Mouse (Mus musculus) liver, embryonic 14.5 days (tissue): ENCODE results near the gene Efna1. TPM values are rescaled to one million over a fixed set of nuclear protein-coding genes. Genes with fewer than 3 reads are reported as not detected.

Experiments
- ATAC-seq: fragments of 200-750 bp; cut with Nextera tagmentation; 2 replicates; pipeline ENCODE4 v1.8.0; 2017; ENCODE audit warnings: moderate number of reproducible peaks, mild to moderate bottlenecking, moderate library complexity; ENCODE audit not compliant: insufficient read depth
- DNase-seq, 3 experiments: peaks; one replicate each; pipeline ENCODE4 v3.0.0-alpha.2; 2012 to 2013; ENCODE audit warnings: low read depth in 3 of 3, low spot score in 3 of 3
- H3K27ac ChIP-seq: fragments of 300-500 bp; sonication (generic); 2 replicates; pipeline ENCODE4 v1.5.1; 2014; ENCODE audit warnings: moderate library complexity, mild to moderate bottlenecking, control low read depth, inconsistent platforms
- H3K27me3 ChIP-seq: fragments of 300-500 bp; sonication (generic); 2 replicates; pipeline ENCODE4 v1.6.1; 2014; ENCODE audit warnings: mild to moderate bottlenecking, low read length, moderate library complexity; ENCODE audit not compliant: control insufficient read depth, insufficient read depth
- H3K36me3 ChIP-seq: fragments of 300-500 bp; sonication (generic); replicated peaks from 2 replicates; pipeline ENCODE4 v1.6.1; 2014; ENCODE audit warnings: low read depth; ENCODE audit not compliant: control insufficient read depth, insufficient read depth
- H3K4me1 ChIP-seq, 2 experiments: fragments of 200-500 bp in 1 of 2; fragments of 300-500 bp in 1 of 2; sonication (generic) in 1 of 2; replicated peaks; 2 replicates each; pipeline ENCODE4 v1.6.1; 2012 to 2014; ENCODE audit warnings: antibody characterized with exemption in 1 of 2, inconsistent platforms in 1 of 2, low read length in 1 of 2; ENCODE audit not compliant: control insufficient read depth in 2 of 2, insufficient read depth in 2 of 2
- H3K4me2 ChIP-seq: fragments of 300-500 bp; sonication (generic); 2 replicates; pipeline ENCODE4 v1.6.1; 2014; ENCODE audit warnings: low read depth, mild to moderate bottlenecking, control low read depth, moderate library complexity
- H3K4me3 ChIP-seq, 2 experiments: fragments of 200-500 bp in 1 of 2; fragments of 300-500 bp in 1 of 2; sonication (generic) in 1 of 2; 2 replicates each; pipeline ENCODE4 v1.5.1; 2012 to 2014; ENCODE audit warnings: low read depth in 2 of 2, low read length in 2 of 2, mild to moderate bottlenecking in 2 of 2, control low read depth in 1 of 2, inconsistent platforms in 1 of 2, moderate library complexity in 1 of 2; ENCODE audit not compliant: insufficient read depth in 1 of 2
- H3K9ac ChIP-seq: fragments of 300-500 bp; sonication (generic); replicated peaks from 2 replicates; pipeline ENCODE4 v1.6.1; 2014; ENCODE audit warnings: mild to moderate bottlenecking, control low read depth, moderate library complexity
- H3K9me3 ChIP-seq: fragments of 300-500 bp; sonication (generic); 2 replicates; pipeline ENCODE4 v1.6.1; 2016; ENCODE audit warnings: low read length, mixed read lengths; ENCODE audit not compliant: control insufficient read depth
- CTCF ChIP-seq: IDR thresholded peaks from 2 replicates; pipeline ENCODE4 v1.5.1; 2016; ENCODE audit warnings: antibody characterized with exemption, low read depth, control low read depth
- EP300 ChIP-seq: IDR thresholded peaks from 2 replicates; pipeline ENCODE4 v1.6.1; 2016; ENCODE audit warnings: antibody characterized with exemption, low read depth
- WGBS: fragments of 180-500 bp; shearing (Covaris S2); extraction: QIAGEN DNeasy Blood & Tissue Kit; methylation state at CpG from one replicate; pipeline ENCODE4 v1.1.7; 2014; ENCODE audit not compliant: insufficient replicate concordance; 5-methylcytosine and 5-hydroxymethylcytosine counted together
- microRNA counts: library from miRNA; unstranded; fragments of <30 nt; microRNA quantifications from one replicate; lab custom pipeline; 2016
- microRNA-seq: library from miRNA; unstranded; fragments of <30 nt; microRNA quantifications from one replicate; pipeline ENCODE4, GENCODE M21; 2016
- polyA plus RNA-seq, 2 experiments: library from polyadenylated mRNA; depleted of rRNA in 1 of 2; stranded (reverse) in 1 of 2; unstranded in 1 of 2; fragments of >200 nt; fragmentation: Nextera tagmentation in 1 of 2; extraction: Ambion mirVana in 1 of 2; gene quantifications; 2 replicates each; pipeline versions ENCODE4 v1.2.1 to v1.2.3; 2012 to 2014

Gene Efna1
- polyA plus RNA-seq, 2 experiments, result 2.9 to 3.7 TPM

- ATAC-seq (no peak), DNase-seq (no peak)
- H3K4me3 ChIP-seq, result no peak overlapping the region
- H3K4me2 ChIP-seq, result no peak overlapping the region
- no peaks in the 10 kb centered on the region for H3K36me3 ChIP-seq
- no peak overlapping the region for H3K9ac ChIP-seq
- no peak for TF ChIP-seq EP300
- TF ChIP-seq CTCF, result no peak
- peaks cover 38% of the 10 kb centered on the region for H3K27me3 ChIP-seq
- no peak overlapping the region for H3K27ac ChIP-seq
- peaks cover 0 to 5% of the 10 kb centered on the region in 2 experiments; a peak in 1 of 4 replicates for H3K4me1 ChIP-seq
- no peaks in the 10 kb centered on the region for H3K9me3 ChIP-seq
- WGBS, result 27% methylated on average over 4 of the region's 4 CpGs
Observed at GRCm38 (mm10) chr3:89225918-89226317, 55.0 kb downstream of the Efna1 start.

GRCm38 (mm10) chr3:89225321-89225815 lies 55.6 kb downstream of the Efna1 start:
- Histone ChIP-seq H3K9me3 (no peaks in the 10 kb centered on the region), H3K27me3 (peaks cover 36% of the 10 kb centered on the region), H3K4me3 (no peak overlapping the region), H3K9ac (no peak overlapping the region), H3K27ac (no peak overlapping the region), H3K4me1 (peaks cover 0 to 5% of the 10 kb centered on the region in 2 experiments; a peak in 1 of 4 replicates), H3K36me3 (no peaks in the 10 kb centered on the region), H3K4me2 (no peak overlapping the region)
- no peak for ATAC-seq
- TF ChIP-seq EP300 (no peak), CTCF (no peak)
- WGBS, result 57% methylated on average over 12 of the region's 12 CpGs
- DNase-seq, result no peak

- H3K27me3 ChIP-seq, result peaks cover 36% of the 10 kb centered on the region
- 65% methylated on average over 11 of the region's 11 CpGs for WGBS
Observed at GRCm38 (mm10) chr3:89224796-89225195, 56.1 kb downstream of the Efna1 start.

More at GRCm38 (mm10) chr3:89224796-89225195, 56.1 kb downstream of the Efna1 start:
- no peak for TF ChIP-seq EP300
- no peak for TF ChIP-seq CTCF
- Histone ChIP-seq H3K4me2 (no peak overlapping the region), H3K27ac (no peak overlapping the region), H3K4me1 (peaks cover 0 to 5% of the 10 kb centered on the region in 2 experiments; a peak in 1 of 4 replicates), H3K4me3 (no peak overlapping the region), H3K9me3 (no peaks in the 10 kb centered on the region), H3K9ac (no peak overlapping the region), H3K36me3 (no peaks in the 10 kb centered on the region)
- DNase-seq (no peak), ATAC-seq (no peak)

MicroRNAs within 50 kb of the gene (microRNA counts, 519-probe panel; counts per million panel counts)
- microRNA mmu-miR-92b (lab: Ali Mortazavi, UCI), result 69.9 counts per million

Small RNA genes lying within 50 kb of the gene (microRNA-seq; reads per million reads assigned to microRNA genes)
- gene Mir92b, result 14.4 reads per million, percentile 25 among the genes with 10 or more reads in this experiment

Other genes starting within 250 kb of the Efna1 start
- 4.1 and 5.2 TPM in 2 replicates for gene Rusc1, start 187.8 kb downstream of the Efna1 start, polyA plus RNA-seq (2012; rRNA removed)
- 2.6 and 3.2 TPM in 2 replicates for gene Rusc1, start 187.8 kb downstream of the Efna1 start, polyA plus RNA-seq (2014; fragmentation: Nextera tagmentation; extraction: Ambion mirVana)
- gene Gm43738, start 180.0 kb downstream of the Efna1 start, polyA plus RNA-seq (2012; rRNA removed), result 0.02 TPM in 1 of 2 replicates, not detected in the other
- 0.04 TPM in 1 of 2 replicates, not detected in the other for gene Gm43738, start 180.0 kb downstream of the Efna1 start, polyA plus RNA-seq (2014; fragmentation: Nextera tagmentation; extraction: Ambion mirVana)
- gene Fdps, start 179.2 kb downstream of the Efna1 start, polyA plus RNA-seq (2012; rRNA removed), result 126 and 131 TPM in 2 replicates
- 238 and 251 TPM in 2 replicates for gene Fdps, start 179.2 kb downstream of the Efna1 start, polyA plus RNA-seq (2014; fragmentation: Nextera tagmentation; extraction: Ambion mirVana)
- 132 and 143 TPM in 2 replicates for gene Pklr, start 145.0 kb downstream of the Efna1 start, polyA plus RNA-seq (2012; rRNA removed)
- gene Pklr, start 145.0 kb downstream of the Efna1 start, polyA plus RNA-seq (2014; fragmentation: Nextera tagmentation; extraction: Ambion mirVana), result 79.8 and 97.5 TPM in 2 replicates
- gene Hcn3, start 120.9 kb downstream of the Efna1 start, polyA plus RNA-seq (2012; rRNA removed), result 0.23 and 0.31 TPM in 2 replicates
- gene Hcn3, start 120.9 kb downstream of the Efna1 start, polyA plus RNA-seq (2014; fragmentation: Nextera tagmentation; extraction: Ambion mirVana), result 0.55 and 0.56 TPM in 2 replicates
- 26.1 and 28.8 TPM in 2 replicates for gene Clk2, start 116.3 kb downstream of the Efna1 start, polyA plus RNA-seq (2012; rRNA removed)
- 6.7 and 7.2 TPM in 2 replicates for gene Clk2, start 116.3 kb downstream of the Efna1 start, polyA plus RNA-seq (2014; fragmentation: Nextera tagmentation; extraction: Ambion mirVana)
- gene Scamp3, start 103.7 kb downstream of the Efna1 start, polyA plus RNA-seq (2012; rRNA removed), result 35.3 and 46.3 TPM in 2 replicates
- gene Scamp3, start 103.7 kb downstream of the Efna1 start, polyA plus RNA-seq (2014; fragmentation: Nextera tagmentation; extraction: Ambion mirVana), result 41.0 and 44.2 TPM in 2 replicates
- gene Fam189b, start 98.0 kb downstream of the Efna1 start, polyA plus RNA-seq (2012; rRNA removed), result 3.6 and 3.9 TPM in 2 replicates
- 1.7 and 2.6 TPM in 2 replicates for gene Fam189b, start 98.0 kb downstream of the Efna1 start, polyA plus RNA-seq (2014; fragmentation: Nextera tagmentation; extraction: Ambion mirVana)
- 16.5 and 19.9 TPM in 2 replicates for gene Gba, start 78.2 kb downstream of the Efna1 start, polyA plus RNA-seq (2012; rRNA removed)
- 20.7 and 21.2 TPM in 2 replicates for gene Gba, start 78.2 kb downstream of the Efna1 start, polyA plus RNA-seq (2014; fragmentation: Nextera tagmentation; extraction: Ambion mirVana)
- 0.96 and 1.7 TPM in 2 replicates for gene Thbs3, start 66.0 kb downstream of the Efna1 start, polyA plus RNA-seq (2012; rRNA removed)
- 0.44 and 0.79 TPM in 2 replicates for gene Thbs3, start 66.0 kb downstream of the Efna1 start, polyA plus RNA-seq (2014; fragmentation: Nextera tagmentation; extraction: Ambion mirVana)
- gene Mtx1, start 54.1 kb downstream of the Efna1 start, polyA plus RNA-seq (2012; rRNA removed), result 71.7 and 83.2 TPM in 2 replicates
- gene Mtx1, start 54.1 kb downstream of the Efna1 start, polyA plus RNA-seq (2014; fragmentation: Nextera tagmentation; extraction: Ambion mirVana), result 101 TPM in 2 replicates
- gene Muc1, start 52.1 kb downstream of the Efna1 start, polyA plus RNA-seq (2012; rRNA removed), result 0.02 and 0.18 TPM in 2 replicates
- 0.08 and 0.11 TPM in 2 replicates for gene Muc1, start 52.1 kb downstream of the Efna1 start, polyA plus RNA-seq (2014; fragmentation: Nextera tagmentation; extraction: Ambion mirVana)
- 26.3 and 26.4 TPM in 2 replicates for gene Krtcap2, start 35.2 kb downstream of the Efna1 start, polyA plus RNA-seq (2012; rRNA removed)
- gene Krtcap2, start 35.2 kb downstream of the Efna1 start, polyA plus RNA-seq (2014; fragmentation: Nextera tagmentation; extraction: Ambion mirVana), result 117 and 138 TPM in 2 replicates
- gene Trim46, start 34.8 kb downstream of the Efna1 start, polyA plus RNA-seq (2012; rRNA removed), result 0.29 and 0.41 TPM in 2 replicates
- 0.05 TPM in 1 of 2 replicates, not detected in the other for gene Trim46, start 34.8 kb downstream of the Efna1 start, polyA plus RNA-seq (2014; fragmentation: Nextera tagmentation; extraction: Ambion mirVana)
- gene Dpm3, start 21.8 kb downstream of the Efna1 start, polyA plus RNA-seq (2012; rRNA removed), result 89.7 and 115 TPM in 2 replicates
- gene Dpm3, start 21.8 kb downstream of the Efna1 start, polyA plus RNA-seq (2014; fragmentation: Nextera tagmentation; extraction: Ambion mirVana), result 64.3 and 65.8 TPM in 2 replicates
- 16.5 and 21.8 TPM in 2 replicates for gene Slc50a1, start 10.6 kb downstream of the Efna1 start, polyA plus RNA-seq (2012; rRNA removed)
- 17.3 and 18.7 TPM in 2 replicates for gene Slc50a1, start 10.6 kb downstream of the Efna1 start, polyA plus RNA-seq (2014; fragmentation: Nextera tagmentation; extraction: Ambion mirVana)
- 0.06 and 0.13 TPM in 2 replicates for gene Efna3, start 41.8 kb upstream of the Efna1 start, polyA plus RNA-seq (2012; rRNA removed)
- 0.05 and 0.08 TPM in 2 replicates for gene Efna3, start 41.8 kb upstream of the Efna1 start, polyA plus RNA-seq (2014; fragmentation: Nextera tagmentation; extraction: Ambion mirVana)
- 0.81 and 0.92 TPM in 2 replicates for gene Efna4, start 56.9 kb upstream of the Efna1 start, polyA plus RNA-seq (2012; rRNA removed)
- 0.62 and 0.78 TPM in 2 replicates for gene Efna4, start 56.9 kb upstream of the Efna1 start, polyA plus RNA-seq (2014; fragmentation: Nextera tagmentation; extraction: Ambion mirVana)
- gene Adam15, start 68.9 kb upstream of the Efna1 start, polyA plus RNA-seq (2012; rRNA removed), result 6.2 TPM in 2 replicates
- 4.0 and 4.9 TPM in 2 replicates for gene Adam15, start 68.9 kb upstream of the Efna1 start, polyA plus RNA-seq (2014; fragmentation: Nextera tagmentation; extraction: Ambion mirVana)
- 0.02 and 0.03 TPM in 2 replicates for gene Dcst2, start 80.8 kb upstream of the Efna1 start, polyA plus RNA-seq (2012; rRNA removed)
- gene Dcst2, start 80.8 kb upstream of the Efna1 start, polyA plus RNA-seq (2014; fragmentation: Nextera tagmentation; extraction: Ambion mirVana), result 0.04 TPM in 1 of 2 replicates, not detected in the other
- 0.03 TPM in 1 of 2 replicates, not detected in the other for gene Dcst1, start 84.1 kb upstream of the Efna1 start, polyA plus RNA-seq (2012; rRNA removed)
- gene Dcst1, start 84.1 kb upstream of the Efna1 start, polyA plus RNA-seq (2014; fragmentation: Nextera tagmentation; extraction: Ambion mirVana), result not detected in 2 replicates
- gene Zbtb7b, start 113.6 kb upstream of the Efna1 start, polyA plus RNA-seq (2012; rRNA removed), result 5.4 and 6.9 TPM in 2 replicates
- gene Zbtb7b, start 113.6 kb upstream of the Efna1 start, polyA plus RNA-seq (2014; fragmentation: Nextera tagmentation; extraction: Ambion mirVana), result 0.95 and 1.2 TPM in 2 replicates
- 0.75 and 0.76 TPM in 2 replicates for gene Lenep, start 121.7 kb upstream of the Efna1 start, polyA plus RNA-seq (2012; rRNA removed)
- gene Lenep, start 121.7 kb upstream of the Efna1 start, polyA plus RNA-seq (2014; fragmentation: Nextera tagmentation; extraction: Ambion mirVana), result not detected in 2 replicates
- gene Flad1, start 130.7 kb upstream of the Efna1 start, polyA plus RNA-seq (2012; rRNA removed), result 8.7 and 9.2 TPM in 2 replicates
- gene Flad1, start 130.7 kb upstream of the Efna1 start, polyA plus RNA-seq (2014; fragmentation: Nextera tagmentation; extraction: Ambion mirVana), result 13.0 and 13.2 TPM in 2 replicates
- 133 and 172 TPM in 2 replicates for gene Cks1b, start 137.2 kb upstream of the Efna1 start, polyA plus RNA-seq (2012; rRNA removed)
- 288 and 295 TPM in 2 replicates for gene Cks1b, start 137.2 kb upstream of the Efna1 start, polyA plus RNA-seq (2014; fragmentation: Nextera tagmentation; extraction: Ambion mirVana)
- 36.9 and 38.8 TPM in 2 replicates for gene Shc1, start 137.3 kb upstream of the Efna1 start, polyA plus RNA-seq (2012; rRNA removed)
- gene Shc1, start 137.3 kb upstream of the Efna1 start, polyA plus RNA-seq (2014; fragmentation: Nextera tagmentation; extraction: Ambion mirVana), result 27.5 and 30.6 TPM in 2 replicates
- 12.9 and 15.2 TPM in 2 replicates for gene Pygo2, start 149.1 kb upstream of the Efna1 start, polyA plus RNA-seq (2012; rRNA removed)
- gene Pygo2, start 149.1 kb upstream of the Efna1 start, polyA plus RNA-seq (2014; fragmentation: Nextera tagmentation; extraction: Ambion mirVana), result 8.4 and 10.7 TPM in 2 replicates
- gene Pbxip1, start 155.6 kb upstream of the Efna1 start, polyA plus RNA-seq (2012; rRNA removed), result 2.2 and 3.1 TPM in 2 replicates
- 2.8 and 3.3 TPM in 2 replicates for gene Pbxip1, start 155.6 kb upstream of the Efna1 start, polyA plus RNA-seq (2014; fragmentation: Nextera tagmentation; extraction: Ambion mirVana)
- gene Pmvk, start 173.4 kb upstream of the Efna1 start, polyA plus RNA-seq (2012; rRNA removed), result 23.4 and 32.2 TPM in 2 replicates
- 32.1 and 36.5 TPM in 2 replicates for gene Pmvk, start 173.4 kb upstream of the Efna1 start, polyA plus RNA-seq (2014; fragmentation: Nextera tagmentation; extraction: Ambion mirVana)
- 0.02 and 0.03 TPM in 2 replicates for gene Kcnn3, start 239.0 kb upstream of the Efna1 start, polyA plus RNA-seq (2012; rRNA removed)
- gene Kcnn3, start 239.0 kb upstream of the Efna1 start, polyA plus RNA-seq (2014; fragmentation: Nextera tagmentation; extraction: Ambion mirVana), result not detected in 2 replicates